Mouse (Mus musculus) lung, adult 2 months (tissue): ENCODE measurements around the gene Gpsm1.

Source experiments
- CTCF ChIP-seq: fragments of 200-500 bp; IDR thresholded peaks from 2 replicates; pipeline ENCODE4 v1.5.1; 2011; ENCODE audit warnings: mild to moderate bottlenecking, low read length, control low read depth; ENCODE audit not compliant: insufficient read depth
- POLR2A ChIP-seq: fragments of 200-500 bp; IDR thresholded peaks from 2 replicates; pipeline ENCODE4 v1.6.1; 2011; ENCODE audit warnings: low read depth, mild to moderate bottlenecking, control low read depth, low read length, borderline replicate concordance; ENCODE audit errors: extremely low read depth

DNA sequence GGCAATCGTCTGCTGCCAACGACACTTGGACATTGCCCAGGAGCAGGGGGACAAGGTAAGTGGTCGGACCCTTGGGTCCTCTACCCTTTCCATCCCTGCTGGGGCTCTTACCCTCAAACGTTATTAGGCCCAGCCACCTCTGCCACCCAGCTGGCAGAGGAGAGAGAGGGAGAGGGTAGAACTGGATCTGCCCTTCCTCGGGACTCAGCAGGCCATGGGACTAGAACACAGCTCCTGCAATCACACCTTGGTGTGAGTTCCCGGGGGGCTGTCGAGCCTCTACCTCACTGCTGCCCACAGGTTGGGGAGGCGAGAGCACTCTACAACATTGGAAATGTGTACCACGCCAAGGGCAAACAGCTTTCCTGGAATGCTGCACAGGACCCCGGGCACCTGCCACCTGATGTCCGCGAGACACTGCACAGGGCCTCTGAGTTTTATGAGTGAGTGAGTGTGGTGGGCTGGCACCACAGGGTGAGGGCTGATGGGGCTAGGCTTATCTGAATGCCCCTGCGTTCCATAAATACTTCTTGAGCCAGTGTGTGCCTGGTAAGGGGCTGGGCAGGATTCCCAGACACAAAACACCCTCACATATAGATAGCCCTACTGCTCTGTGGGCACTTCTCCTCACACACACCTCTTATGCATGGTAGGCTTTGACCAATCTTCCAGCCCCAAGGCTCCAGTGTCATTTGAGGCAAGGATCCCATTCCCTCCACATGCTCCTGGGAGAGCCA lies 8.4 kb downstream of the Gpsm1 start:
- no peak for TF ChIP-seq CTCF
- no peak for TF ChIP-seq POLR2A
